Mouse (Mus musculus) CD8-positive naive resting alpha-beta T cell, adult 2 months (primary cell): ENCODE results near the gene Nsf.

Experiments used
- DNase-seq, 2 experiments: peaks; one replicate each; pipeline ENCODE4 v3.0.0; 2022; ENCODE audit warnings: low read depth in 2 of 2, low spot score in 2 of 2

Nsf gene

GRCm38 (mm10) chr11:103789951-103790350 is 163.9 kb downstream of the Nsf start:
- no peak for DNase-seq

GRCm38 (mm10) chr11:103780152-103780551 is 173.7 kb downstream of the Nsf start:
- DNase-seq = no peak

GRCm38 (mm10) chr11:103774228-103774530 is 179.7 kb downstream of the Nsf start:
- DNase-seq = no peak

- no peak for DNase-seq
Measured at GRCm38 (mm10) chr11:103773387-103774227, 180.2 kb downstream of the Nsf start, which contains the start of gene Wnt3. Gene Wnt3 (plus strand): TSS chr11:103774150.

- no peak for DNase-seq
Measured at GRCm38 (mm10) chr11:103772505-103773386, 181.1 kb downstream of the Nsf start.
